ENCODE assay signal across 8 mouse cellular contexts in genomic region chr11:87470807-87471698, GRCm38 (mm10).
DNase-seq lines count a peak whose midpoint lies in the region; ATAC-seq lines count a peak whose summit lies in the region.
"Not testable (repeated sequence)": the region's sequence is repeated elsewhere in the genome, so short reads cannot be mapped to it uniquely, and the experiment has no call there.

No protein-coding gene starts in this region.

- peak overlapping the region; percentile 37 for H3K4me3 ChIP-seq in intestine, embryonic 15.5 days (replicated peaks)
- peak overlapping the region; percentile 42 for H3K4me3 ChIP-seq in midbrain, embryonic 10.5 days

- under 1% methylated on average over 27 of the region's 63 CpGs for WGBS in intestine, embryonic 15.5 days
- WGBS in midbrain, embryonic 10.5 days, result under 1% methylated on average over 26 of the region's 63 CpGs

- H3K4me2 ChIP-seq in intestine, embryonic 15.5 days (replicated peaks), result peak overlapping the region; percentile 63

- H3K9me3 ChIP-seq in intestine, embryonic 15.5 days; midbrain, embryonic 10.5 days (replicated peaks): not testable (repeated sequence)

- peaks cover 12% of the 10 kb centered on the region for H3K4me1 ChIP-seq in intestine, embryonic 15.5 days (replicated peaks)
- H3K4me1 ChIP-seq in midbrain, embryonic 10.5 days, result peaks cover 16% of the 10 kb centered on the region

- not testable (repeated sequence) for H3K27ac ChIP-seq in intestine, embryonic 15.5 days
- H3K27ac ChIP-seq in midbrain, embryonic 10.5 days (replicated peaks), result peak overlapping the region; percentile 81

- intact Hi-C loops in left cerebral cortex, postnatal 36 days (cut with DNase I), result not testable (repeated sequence)

- H3K27me3 ChIP-seq in intestine, embryonic 15.5 days (replicated peaks), result not testable (repeated sequence)
- H3K27me3 ChIP-seq in midbrain, embryonic 10.5 days (ENCODE audit: low read depth, poor library complexity, severe bottlenecking), result peaks cover 18% of the 10 kb centered on the region

- H3K36me3 ChIP-seq in intestine, embryonic 15.5 days; midbrain, embryonic 10.5 days: not testable (repeated sequence)

- peak overlapping the region; percentile 40 for H3K9ac ChIP-seq in intestine, embryonic 15.5 days

- DNase-seq in adrenal gland, adult 8-10 months, result peak; percentile 75
- peak; percentile 81 for DNase-seq in embryo, embryonic 9.5 days (ENCODE audit: extremely low spot score)
- peak; percentile 29 to 67 for DNase-seq in gastrocnemius, postnatal 4 days (ENCODE audit: low spot score in 2 of 2)
- peak; percentile 57 for DNase-seq in left cerebral cortex, postnatal 36 days (ENCODE audit: low spot score in 2 of 2)
- DNase-seq in midbrain, embryonic 10.5 days (ENCODE audit: low spot score), result peak; percentile 82
- DNase-seq in right cerebral cortex, postnatal 36 days (ENCODE audit: low spot score in 2 of 2), result peak; percentile 26 to 29
- DNase-seq in urinary bladder, postnatal 4 days (ENCODE audit: low spot score in 2 of 2), result peak; percentile 61 to 63

- ATAC-seq in intestine, embryonic 15.5 days, result peak; percentile 99

Comparison
In these comparisons a context has a peak if more than half of its experiments do, and no peak if none do; other contexts are left out.
1. DNase-seq: peak in every context shown above with its lines; median percentile 82 in midbrain, embryonic 10.5 days; 81 in embryo, embryonic 9.5 days; 75 in adrenal gland, adult 8-10 months; 62 in urinary bladder, postnatal 4 days; 57 in left cerebral cortex, postnatal 36 days; 48 in gastrocnemius, postnatal 4 days; 28 in right cerebral cortex, postnatal 36 days.